Mouse (Mus musculus): ENCODE measurements around the gene Espn. TPM values are rescaled to one million over a fixed set of nuclear protein-coding genes. Genes with fewer than 3 reads are reported as not detected.

Gene Espn
- total RNA-seq, 2 experiments from 2014 or later, result 1.4 to 1.5 TPM

DNA sequence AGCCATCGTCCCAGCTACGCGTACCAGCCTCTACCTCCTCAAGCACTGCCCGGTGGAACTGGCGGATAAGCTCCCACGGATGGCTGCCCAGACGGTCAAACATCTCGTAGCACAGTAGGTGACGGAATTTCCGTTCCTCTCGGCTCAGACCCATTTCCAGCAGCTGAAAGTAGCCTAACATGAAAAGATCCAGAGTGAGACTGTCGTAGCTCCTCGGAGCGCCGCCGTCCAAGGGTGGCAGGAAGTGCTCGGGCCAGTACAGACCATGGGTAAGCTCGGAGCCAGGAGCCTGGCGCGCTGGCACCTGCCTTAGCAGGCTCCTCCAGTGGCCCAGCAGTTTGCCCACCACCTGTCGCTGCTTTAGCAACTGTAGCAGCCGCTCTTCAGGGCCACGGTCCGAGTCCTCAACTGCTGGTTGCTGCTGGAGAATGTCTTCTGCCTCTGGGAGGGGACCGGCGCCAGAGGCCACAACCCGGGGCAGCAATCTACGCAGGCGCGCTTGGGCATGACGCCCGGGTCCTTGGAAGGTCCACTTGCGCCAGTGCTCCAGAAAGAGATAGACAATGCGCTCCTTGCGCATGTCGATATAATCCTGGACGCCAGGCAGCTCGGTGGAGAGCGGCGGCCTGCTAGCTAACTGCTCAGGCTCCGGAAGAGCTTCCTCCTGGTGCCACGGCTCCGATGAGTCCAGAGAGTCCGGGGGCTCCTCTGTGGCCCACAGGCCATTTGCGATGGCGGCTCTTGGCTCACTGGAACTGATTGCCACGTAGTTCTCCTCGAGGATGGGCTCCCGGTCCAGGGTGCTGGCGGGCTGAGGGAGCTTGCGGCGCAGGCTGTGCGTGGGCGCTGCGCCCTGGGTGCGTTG, 26.8 kb downstream of the Espn start:
- no peak for DNase-seq

DNA sequence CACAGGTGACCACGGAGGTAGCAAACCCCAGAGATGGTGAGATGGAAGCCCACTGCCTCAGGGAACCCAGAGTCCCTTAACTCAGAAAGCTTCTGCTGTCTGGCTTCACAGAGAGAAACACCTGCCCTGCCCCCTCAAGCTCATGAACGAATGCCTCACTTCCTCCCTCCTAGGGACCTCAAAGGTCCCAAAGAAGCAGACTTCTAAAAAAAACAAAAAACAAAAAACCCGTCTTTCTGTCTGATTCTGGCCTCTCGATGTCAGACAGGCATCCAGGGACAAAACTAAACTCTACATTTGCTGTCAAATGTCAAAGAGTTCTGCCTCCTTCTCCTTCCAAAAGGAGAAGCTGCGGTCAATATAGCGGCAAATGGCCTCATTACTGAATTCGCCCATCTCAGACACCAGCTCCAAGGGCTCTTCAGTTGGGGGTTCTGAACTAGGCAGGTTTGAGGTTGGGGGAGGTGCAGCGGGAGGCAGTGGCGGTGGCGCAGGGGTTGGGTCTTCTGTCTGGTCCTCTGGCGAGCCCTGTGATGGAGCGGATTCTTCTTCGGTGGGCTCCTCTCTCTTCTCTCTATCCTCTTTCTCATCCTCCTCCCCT, 27.7 kb downstream of the Espn start:
- DNase-seq, result no peak

DNA sequence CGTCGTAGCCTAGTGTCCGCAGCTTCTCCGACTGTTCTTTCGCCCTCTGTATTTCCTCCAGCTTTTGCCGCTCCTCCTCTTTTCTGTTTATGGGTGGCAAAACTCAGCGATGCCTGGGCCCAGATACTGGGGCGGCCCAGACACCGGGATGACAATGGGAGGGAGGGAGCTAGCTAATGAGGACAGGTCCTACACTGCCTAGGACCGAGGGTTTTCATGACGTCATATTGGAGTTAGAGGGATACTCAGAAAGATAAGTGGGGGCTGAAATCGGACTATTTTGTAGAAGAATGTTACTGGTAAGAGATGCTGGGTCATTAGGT, 31.0 kb downstream of the Espn start:
- DNase-seq, result no peak

DNA sequence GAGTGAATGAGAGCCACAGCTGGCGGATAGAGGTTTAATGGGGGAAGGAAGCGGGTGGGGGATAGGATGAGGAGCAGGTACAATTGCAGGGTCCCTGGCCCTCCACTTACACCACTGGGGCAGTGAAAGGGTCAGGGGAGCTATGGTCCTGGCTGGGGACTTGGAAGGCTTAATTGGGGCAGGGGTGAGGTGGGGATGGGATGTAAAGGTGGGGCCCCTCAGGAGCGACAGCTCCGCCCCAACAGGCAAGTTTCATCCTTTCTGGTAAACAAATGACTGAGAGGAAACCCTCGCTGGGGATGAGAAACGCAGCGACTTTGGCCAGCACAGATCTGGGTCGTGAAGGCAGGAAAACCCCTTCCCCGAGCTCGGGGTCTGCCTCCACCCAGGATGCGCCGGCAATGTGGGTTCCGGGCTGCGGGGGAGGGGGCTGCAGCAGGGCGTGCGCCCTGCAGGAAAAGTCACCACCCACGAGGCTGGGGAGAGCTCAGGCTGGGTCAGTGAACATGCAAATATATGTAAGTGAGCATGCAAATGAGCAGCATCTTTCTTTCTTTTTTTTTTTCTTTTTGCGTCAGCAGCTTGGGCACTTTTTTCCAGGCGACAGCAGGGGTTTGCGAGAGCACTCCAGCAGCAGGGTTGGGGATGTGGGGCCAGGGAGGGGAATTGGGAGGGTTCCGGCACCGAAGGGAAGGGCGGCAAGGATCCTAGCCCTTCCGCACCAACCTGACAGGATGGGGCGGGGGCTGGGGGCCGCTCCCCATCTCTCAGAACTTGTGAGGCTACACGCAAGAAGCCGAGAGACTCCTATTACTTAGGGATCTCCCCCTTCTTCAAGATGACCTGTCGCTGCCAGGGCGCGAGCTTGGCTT, 31.6 kb downstream of the Espn start:
- DNase-seq, result no peak

DNA sequence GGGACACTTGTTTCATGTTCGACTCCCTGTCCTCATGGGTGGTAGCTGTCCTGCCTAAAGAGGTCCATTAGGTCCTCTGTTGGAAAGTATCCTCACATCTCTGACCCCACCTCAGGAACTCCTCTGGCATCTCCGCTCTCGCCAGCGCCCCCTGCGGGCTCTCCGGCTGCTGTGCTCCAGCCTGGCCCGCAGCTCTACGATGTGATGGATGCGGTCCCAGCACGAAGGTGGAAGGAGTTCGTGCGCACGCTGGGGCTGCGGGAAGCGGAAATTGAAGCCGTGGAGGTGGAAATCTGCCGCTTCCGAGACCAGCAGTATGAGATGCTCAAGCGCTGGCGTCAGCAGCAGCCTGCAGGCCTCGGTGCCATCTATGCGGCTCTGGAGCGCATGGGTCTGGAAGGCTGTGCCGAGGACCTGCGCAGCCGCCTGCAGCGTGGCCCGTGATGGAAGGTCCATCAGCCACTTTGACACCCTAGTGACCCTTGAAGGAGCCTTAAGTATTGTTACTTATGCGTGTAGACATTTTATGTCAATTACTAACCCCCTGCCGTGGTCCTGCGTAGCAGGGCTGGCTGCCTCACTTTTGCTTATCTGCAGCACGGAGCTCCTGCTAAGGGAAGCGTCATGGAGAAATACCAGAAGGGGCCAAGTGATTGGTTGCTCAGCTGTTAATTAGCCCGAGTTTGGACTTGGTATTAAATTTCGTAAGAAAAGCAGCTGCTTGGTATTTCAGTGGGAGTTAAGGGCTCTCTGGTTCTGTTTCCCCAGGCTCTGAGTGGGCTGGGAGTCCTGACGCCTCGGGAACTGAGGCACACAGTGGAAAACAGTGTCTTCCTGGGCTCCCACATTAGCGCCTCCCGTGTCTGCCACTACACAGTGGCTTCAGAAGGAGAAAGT, 32.5 kb downstream of the Espn start:
- no peak for DNase-seq

DNA sequence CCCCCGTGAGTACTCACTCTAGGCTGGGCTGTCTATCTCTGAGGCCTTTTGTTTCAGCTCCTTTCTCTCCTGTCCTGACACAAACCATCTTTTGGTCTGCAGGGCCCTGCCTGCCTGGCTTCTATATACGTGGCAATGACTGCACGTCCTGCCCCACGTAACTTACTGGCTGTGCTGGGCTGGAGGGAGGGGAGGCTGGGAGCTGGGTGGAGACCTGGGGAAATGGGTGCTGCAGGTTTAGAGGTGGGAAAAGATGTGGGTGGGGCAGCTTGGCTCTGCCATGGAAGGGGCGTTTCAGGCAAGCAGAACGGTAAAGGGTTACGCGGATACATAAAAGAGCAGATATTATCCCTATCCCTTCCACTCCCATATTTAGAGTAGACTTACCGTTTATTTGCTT, 34.6 kb downstream of the Espn start:
- DNase-seq, result no peak

DNA sequence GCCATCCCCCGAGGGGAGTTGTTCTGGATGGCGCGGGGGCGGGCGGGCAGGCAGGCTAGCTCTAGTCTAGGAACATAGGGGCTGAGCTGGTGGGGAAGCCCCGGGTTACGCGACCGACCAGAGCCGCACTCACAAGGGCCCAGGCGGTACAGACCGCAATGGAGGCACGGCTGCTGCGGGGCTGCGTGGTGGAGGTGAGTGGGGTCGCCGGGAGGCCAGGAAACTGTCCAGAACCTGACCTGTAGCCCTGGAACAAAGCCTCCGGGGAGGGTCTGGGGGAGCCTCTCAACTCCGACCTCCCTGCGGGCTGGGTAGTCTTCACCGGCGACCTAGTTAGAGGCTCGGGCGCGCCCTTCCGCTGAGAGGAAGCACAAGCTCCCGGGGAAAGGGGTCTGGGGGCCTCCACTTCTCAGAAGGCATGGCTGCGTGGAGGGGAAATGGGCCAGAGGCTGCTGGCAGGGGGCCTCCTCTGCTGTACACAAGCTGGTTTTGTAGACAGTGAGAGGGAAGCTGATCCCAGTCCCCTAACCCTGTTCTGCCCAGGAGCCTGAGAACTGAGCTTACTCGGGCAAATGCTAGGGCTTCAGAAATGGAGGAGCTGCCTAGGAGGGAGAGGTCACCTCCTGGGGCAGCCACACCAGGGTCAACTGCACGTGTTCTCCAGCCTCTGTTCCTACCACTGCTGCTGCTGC, 36.1 kb downstream of the Espn start, which contains the start of gene Tnfrsf25:
Tnfrsf25 (plus strand) TSS at position 14 of the 692 bp plus-strand sequence.
- DNase-seq, result no peak

DNA sequence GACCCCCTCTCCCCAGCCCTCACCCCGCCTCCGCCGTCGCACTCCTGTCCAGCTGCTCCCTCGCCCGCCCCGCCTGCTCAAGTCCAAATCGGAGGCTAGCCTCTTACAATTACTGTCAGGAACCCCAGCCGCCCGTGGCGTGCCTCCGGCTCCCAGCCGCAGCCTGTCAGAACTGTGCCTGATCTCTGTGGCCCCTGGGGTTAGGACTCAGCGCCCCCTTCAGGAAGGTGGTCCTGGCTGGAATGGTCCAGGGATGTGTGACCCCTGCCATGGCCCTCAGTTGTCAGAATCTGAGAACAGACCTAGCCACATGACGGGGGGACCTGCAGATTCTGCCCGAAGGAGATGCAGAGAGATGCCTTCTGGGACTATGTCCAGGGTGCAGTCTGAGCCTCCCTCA, 38.1 kb downstream of the Espn start:
- no peak for DNase-seq

DNA sequence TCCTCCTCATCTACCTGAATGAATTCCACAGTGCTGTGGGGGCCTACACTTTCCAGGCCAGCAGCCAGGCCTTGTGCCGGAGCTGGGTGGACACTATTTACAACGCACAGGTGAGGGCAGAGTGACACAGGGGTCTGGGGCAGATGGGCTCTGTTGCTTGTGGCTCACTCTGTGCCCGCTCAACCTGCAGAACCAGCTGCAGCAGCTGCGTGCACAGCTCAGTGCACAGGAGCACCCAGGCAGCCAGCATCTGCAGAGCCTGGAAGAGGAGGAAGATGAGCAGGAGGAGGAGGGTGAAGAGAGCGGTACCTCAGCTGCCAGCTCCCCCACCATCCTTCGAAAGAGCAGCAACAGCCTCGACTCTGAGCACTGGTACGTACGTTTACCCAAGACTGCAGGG, 39.8 kb downstream of the Espn start:
- no peak for DNase-seq

DNA sequence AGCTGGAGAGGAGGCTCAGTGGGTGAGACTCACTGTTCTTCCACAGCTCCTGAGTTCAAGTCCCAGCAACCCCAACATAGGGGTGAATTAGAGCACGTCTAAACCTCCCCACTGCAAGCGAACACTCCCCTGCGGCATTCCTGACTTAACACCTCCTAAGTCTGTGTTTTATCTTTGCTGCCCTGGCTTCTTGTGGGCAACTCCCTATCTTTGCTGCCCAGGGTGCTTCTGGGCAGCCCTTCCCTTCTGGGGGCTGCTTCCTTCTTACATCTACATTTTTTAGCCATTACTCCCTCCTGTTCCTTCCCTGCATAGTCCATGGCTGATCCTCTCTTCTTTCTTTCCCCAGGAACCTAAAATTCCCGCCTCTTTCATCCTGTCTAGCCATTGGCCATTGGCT, 41.5 kb downstream of the Espn start:
- no peak for DNase-seq

DNA sequence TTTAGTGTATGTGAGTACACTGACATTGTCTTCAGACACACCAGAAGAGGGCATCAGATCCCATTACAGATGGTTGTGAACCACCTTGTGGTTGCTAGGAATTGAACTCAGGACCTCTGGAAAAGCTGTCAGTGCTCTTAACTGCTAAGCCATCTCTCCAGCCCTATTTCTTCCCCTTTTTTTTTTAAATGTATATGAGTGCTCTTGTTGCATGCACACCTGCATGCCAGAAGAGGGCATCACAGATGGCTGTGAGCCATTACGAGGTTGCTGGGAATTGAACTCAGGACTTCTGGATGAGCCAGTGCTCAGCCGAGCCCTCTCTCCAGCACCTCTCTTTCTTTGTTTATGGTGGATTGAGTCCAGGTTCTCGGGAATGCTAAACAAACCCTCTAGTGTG, 42.7 kb downstream of the Espn start:
- no peak for DNase-seq

DNA sequence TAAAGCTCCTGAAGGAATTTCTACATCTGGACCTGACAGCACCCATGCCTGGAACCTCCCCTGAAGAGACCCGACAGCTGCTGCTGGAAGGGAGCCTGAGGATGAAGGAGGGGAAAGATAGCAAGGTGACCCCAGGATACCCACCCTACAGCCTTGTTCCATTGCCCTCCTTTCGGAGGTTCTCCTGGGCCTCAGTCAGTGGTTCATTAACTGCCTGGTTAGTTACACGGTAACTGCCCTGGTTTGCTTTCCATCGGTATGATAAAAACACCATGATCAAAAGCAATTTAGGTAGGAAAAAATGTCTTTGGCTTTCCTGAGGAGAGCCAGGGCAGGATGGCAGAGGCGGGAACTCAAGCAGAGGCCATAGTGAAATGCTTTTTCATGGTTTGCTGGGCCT, 43.5 kb downstream of the Espn start:
- DNase-seq, result no peak

DNA sequence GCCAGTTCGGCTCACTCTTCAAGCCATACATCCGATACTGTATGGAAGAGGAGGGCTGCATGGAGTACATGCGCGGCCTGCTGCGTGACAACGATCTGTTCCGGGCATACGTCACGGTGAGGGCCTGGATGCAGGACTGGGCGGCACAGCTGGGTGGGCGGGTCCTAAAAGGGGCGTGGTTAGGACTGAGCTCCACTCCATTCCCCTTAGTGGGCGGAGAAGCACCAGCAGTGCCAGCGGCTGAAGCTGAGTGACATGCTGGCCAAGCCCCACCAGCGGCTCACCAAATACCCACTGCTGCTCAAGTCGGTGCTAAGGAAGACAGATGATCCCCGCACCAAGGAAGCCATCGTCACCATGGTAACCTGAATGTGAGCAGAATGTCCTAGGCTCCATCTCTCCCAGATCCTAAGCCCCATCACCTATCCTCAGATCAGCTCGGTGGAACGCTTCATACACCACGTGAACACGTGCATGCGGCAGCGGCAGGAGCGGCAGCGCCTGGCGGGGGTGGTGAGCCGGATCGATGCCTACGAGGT, 44.1 kb downstream of the Espn start:
- peak; percentile 64 to 65 for DNase-seq

DNA sequence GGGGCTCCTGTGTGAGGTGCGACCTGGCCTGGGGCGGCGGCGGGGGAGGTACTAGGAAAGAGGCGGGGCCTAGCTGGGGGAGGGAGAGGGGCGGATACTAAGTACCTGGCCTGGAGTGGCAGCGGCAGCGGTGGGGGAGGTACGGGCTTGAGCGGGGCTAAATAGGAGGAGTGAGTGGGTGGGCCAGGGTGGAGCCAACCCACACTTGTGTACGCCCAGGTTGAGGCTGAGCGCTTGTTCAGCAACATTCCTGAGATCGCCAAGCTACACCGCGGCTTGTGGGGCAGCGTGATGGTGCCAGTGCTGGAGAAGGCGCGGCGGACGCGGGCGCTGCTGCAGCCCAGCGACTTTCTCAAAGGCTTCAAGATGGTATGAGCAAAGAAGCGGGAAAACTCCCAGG, 44.7 kb downstream of the Espn start:
- no peak for DNase-seq

DNA sequence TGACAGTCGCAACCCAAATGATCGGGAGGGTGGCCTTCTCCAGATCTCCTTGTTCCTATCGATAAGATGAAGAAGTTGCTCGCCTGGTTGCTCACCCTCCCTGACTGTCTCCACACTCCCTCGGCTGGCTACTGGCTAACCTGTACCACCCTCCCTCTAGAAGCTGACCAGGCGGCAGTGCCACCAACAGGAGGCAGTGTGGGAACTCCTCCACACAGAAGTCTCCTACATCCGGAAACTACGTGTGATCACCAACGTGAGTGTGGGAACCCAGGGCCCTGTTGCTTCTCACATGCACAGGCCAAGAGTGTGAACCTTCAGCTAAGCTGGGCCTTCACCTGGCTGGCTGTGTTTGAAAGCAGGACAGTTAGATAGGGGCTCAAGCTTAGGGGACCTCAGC, 45.4 kb downstream of the Espn start:
- DNase-seq, result no peak

DNA sequence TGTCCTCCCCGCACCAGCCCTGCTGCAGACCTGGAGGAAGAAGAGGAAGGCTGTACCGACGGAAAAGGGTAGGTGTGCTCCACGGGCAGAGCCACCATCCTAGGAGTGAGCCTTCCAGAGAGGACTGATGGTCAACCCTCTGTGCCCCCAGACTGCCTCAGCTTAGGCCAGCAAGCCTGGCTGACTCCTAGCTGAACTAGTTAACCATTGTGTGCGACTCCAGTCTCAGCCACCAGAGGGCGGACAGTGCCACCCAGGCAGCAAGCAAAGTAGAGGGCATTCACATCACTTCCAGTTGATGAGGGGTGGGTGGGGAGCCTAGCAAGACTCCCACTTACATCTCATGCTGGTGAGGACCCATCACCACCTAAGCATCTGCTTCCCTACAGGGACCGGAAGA, 49.1 kb downstream of the Espn start:
- peak in 1 of 2 experiments; percentile 68 for DNase-seq

DNA sequence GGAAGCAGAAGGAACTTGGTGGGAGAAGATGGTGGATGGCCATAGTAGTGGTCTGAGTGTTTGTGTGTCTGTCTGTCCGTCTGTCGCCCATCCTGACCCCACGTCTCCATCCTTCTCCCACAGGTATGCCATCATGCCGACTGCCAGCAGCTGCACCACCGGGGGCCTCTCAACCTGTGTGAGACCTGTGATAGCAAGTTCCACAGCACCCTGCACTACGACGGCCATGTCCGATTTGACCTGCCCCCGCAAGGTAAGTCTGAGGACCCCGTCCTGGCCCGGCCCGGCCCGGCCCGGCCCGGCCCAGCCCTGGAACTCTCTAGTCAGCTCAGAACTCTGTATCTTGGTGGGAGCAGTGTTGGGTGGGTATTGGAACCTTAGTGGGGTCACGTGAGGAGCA, 50.2 kb downstream of the Espn start:
- no peak for DNase-seq

DNA sequence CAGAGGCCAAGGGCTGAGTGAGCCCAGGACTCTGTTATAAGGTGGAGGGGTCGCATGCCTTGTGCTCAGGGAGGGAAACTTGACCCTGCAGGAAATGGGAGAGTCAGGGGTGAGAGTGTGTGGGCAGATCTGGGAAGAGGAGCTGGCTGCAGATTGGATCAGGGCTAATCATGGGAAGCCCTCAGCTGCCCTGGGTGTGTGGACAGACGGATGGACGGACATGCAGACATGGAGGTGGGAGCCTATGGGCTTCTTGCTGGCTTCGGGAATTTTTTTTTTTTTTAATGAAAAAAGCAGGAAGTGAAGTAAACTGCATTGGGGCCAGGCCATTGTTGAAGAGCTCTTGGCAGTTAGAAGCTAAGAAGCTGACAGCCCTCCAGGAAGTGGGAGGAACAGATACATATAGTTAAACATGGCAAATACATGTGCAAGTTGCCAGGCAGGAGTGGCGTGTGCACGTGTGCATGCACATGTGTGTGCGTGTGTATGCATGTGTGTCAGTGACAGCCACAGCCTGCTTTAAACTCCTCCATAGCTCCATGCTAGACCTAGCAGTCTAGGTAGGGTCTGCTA, 51.0 kb downstream of the Espn start:
- no peak for DNase-seq

DNA sequence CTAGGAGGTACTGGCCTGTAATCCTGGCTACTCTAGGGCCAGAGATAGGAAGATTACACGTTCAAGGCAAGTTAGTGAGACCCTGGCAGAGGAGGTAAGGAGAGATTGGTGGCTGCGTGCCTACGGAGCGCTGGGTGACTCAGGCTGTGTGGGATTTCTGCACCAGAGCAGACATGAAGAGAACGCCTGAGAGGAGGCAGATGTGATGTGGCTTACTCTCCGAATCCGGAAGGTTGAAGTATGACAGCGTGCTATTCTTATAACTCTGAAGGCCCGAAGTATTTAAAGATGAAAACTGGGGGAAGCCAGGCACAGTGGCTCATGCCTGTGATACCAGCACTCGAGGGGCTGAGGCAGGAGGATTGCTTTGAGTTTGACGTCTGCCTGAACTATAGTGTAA, 51.6 kb downstream of the Espn start:
- DNase-seq, result no peak

DNA sequence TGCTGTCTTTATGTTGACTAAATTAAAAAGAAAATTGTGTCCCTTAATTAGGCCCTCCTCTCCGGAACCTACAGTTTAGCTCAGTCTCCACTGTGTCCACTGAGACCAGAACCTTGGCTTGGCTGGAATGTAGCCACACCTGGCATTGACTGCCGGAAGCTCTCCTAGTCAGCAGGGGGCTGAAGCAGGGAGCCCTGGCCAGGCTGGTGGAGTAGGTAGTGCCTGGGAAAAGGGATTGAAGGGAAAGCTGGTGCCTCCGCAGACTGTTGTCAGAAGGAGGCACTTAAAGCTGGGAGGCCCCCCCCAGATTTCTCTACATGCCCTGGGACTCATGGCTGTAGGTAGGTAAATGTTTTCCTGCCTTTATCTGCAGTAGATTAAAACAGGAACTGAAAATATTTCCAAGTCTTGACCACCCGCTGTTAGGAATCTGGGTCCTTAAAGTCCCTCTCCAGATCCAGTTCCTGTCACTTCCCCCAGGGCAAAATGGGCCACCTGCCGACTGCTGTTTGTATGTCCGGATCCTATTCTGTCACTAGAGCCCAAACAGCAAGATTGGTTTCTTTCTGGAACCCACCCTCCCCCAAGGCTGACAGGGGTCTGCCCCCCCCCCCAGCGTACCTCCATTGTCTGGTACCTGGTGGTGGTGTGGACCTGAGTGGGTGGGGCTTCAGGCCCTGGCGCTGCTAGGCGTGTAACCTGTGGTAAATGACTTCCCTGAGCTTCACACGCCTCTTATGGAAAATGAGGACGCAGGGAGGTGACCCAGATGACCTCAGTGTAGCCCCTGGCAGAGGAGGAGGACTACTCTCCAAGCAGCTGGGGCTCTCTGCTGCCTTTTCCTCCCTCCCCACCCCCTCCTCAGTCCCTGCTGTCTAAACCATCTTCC, 54.0 kb downstream of the Espn start:
- no peak for DNase-seq
